Mouse (Mus musculus) gastrocnemius, postnatal 10 days (tissue): Measurements from ENCODE around the gene Rfx5. TPM values are rescaled to one million over a fixed set of nuclear protein-coding genes. Genes with fewer than 3 reads are reported as not detected.
"Not testable (repeated sequence)": the region's sequence is repeated elsewhere in the genome, so short reads cannot be mapped to it uniquely, and the experiment has no call there.

ENCODE experiments used
- DNase-seq: peaks from one replicate; pipeline ENCODE4 v3.0.0; 2021; ENCODE audit warnings: mixed read lengths
- total RNA-seq, 2 experiments: library from RNA; stranded (reverse); gene quantifications; 2 replicates each; pipeline ENCODE4 v1.2.3; 2021

Gene Rfx5
- total RNA-seq, 2 experiments from 2014 or later, result 7.6 to 11.5 TPM

- DNase-seq, result peak; percentile 56
Observed at GRCm38 (mm10) chr3:94935332-94935731, 18.5 kb upstream of the Rfx5 start.

- not testable (repeated sequence) for DNase-seq
Observed at GRCm38 (mm10) chr3:94936147-94936546, 17.7 kb upstream of the Rfx5 start.

GRCm38 (mm10) chr3:94937194-94937593, 16.7 kb upstream of the Rfx5 start:
- not testable (repeated sequence) for DNase-seq

GRCm38 (mm10) chr3:94940033-94940432, 13.8 kb upstream of the Rfx5 start:
- DNase-seq, result not testable (repeated sequence)

GRCm38 (mm10) chr3:94942211-94942967, 11.5 kb upstream of the Rfx5 start:
- DNase-seq, result not testable (repeated sequence)

- not testable (repeated sequence) for DNase-seq
Observed at GRCm38 (mm10) chr3:94943706-94944105, 10.2 kb upstream of the Rfx5 start.

GRCm38 (mm10) chr3:94948066-94948614, 5.7 kb upstream of the Rfx5 start:
- no peak for DNase-seq

GRCm38 (mm10) chr3:94949645-94950044, 4.2 kb upstream of the Rfx5 start:
- no peak for DNase-seq

- no peak for DNase-seq
Observed at GRCm38 (mm10) chr3:94952806-94953205, 1.1 kb upstream of the Rfx5 start.

GRCm38 (mm10) chr3:94953384-94953763, 501 bp upstream of the Rfx5 start:
- no peak for DNase-seq

GRCm38 (mm10) chr3:94958295-94958694, 4.4 kb downstream of the Rfx5 start:
- peak; percentile 24 for DNase-seq

- peak; percentile 24 for DNase-seq
Observed at GRCm38 (mm10) chr3:94959871-94960270, 6.0 kb downstream of the Rfx5 start.

GRCm38 (mm10) chr3:94960322-94960721, 6.4 kb downstream of the Rfx5 start:
- peak; percentile 10 for DNase-seq

- no peak for DNase-seq
Observed at GRCm38 (mm10) chr3:94964989-94965388, 11.1 kb downstream of the Rfx5 start.

- no peak for DNase-seq
Observed at GRCm38 (mm10) chr3:94965878-94966277, 12.0 kb downstream of the Rfx5 start.

- no peak for DNase-seq
Observed at GRCm38 (mm10) chr3:94972552-94972951, 18.7 kb downstream of the Rfx5 start.

GRCm38 (mm10) chr3:94973620-94974019, 19.7 kb downstream of the Rfx5 start:
- DNase-seq, result no peak

- DNase-seq, result no peak
Observed at GRCm38 (mm10) chr3:94974026-94974527, 20.2 kb downstream of the Rfx5 start.

GRCm38 (mm10) chr3:94974528-94975422, 20.9 kb downstream of the Rfx5 start, which contains the start of gene Pi4kb:
TSS of gene Pi4kb (plus strand) at chr3:94974731.
- DNase-seq, result peak; percentile 72

GRCm38 (mm10) chr3:94984312-94984711, 30.4 kb downstream of the Rfx5 start:
- DNase-seq, result no peak

- no peak for DNase-seq
Observed at GRCm38 (mm10) chr3:94985513-94985912, 31.6 kb downstream of the Rfx5 start.

- peak; percentile 60 for DNase-seq
Observed at GRCm38 (mm10) chr3:94987578-94987977, 33.7 kb downstream of the Rfx5 start.
